Mouse (Mus musculus) kidney, adult 11 months (tissue): Measurements from ENCODE around the gene Palm3.

ENCODE experiments used
- DNase-seq: peaks from one replicate; pipeline ENCODE4 v3.0.0; 2022

Gene Palm3

GRCm38 (mm10) chr8:84025863-84026262 is 4.6 kb downstream of the Palm3 start:
- DNase-seq: no peak

GRCm38 (mm10) chr8:84027449-84027848 is 6.2 kb downstream of the Palm3 start:
- no peak for DNase-seq

- no peak for DNase-seq
These were observed 8.0 kb downstream of the Palm3 start for GRCm38 (mm10) chr8:84029272-84029671.

- no peak for DNase-seq
These were observed 11.5 kb downstream of the Palm3 start for GRCm38 (mm10) chr8:84032777-84033176.

GRCm38 (mm10) chr8:84038015-84038414 is 16.7 kb downstream of the Palm3 start:
- peak; percentile 26 for DNase-seq

- DNase-seq: peak; percentile 51
These were observed 17.8 kb downstream of the Palm3 start for GRCm38 (mm10) chr8:84039050-84039449.

GRCm38 (mm10) chr8:84042066-84042947 is 21.0 kb downstream of the Palm3 start, which contains the start of gene Il27ra:
Gene Il27ra, minus strand, starts transcription at chr8:84042589.
- DNase-seq: peak; percentile 53

- no peak for DNase-seq
These were observed 21.7 kb downstream of the Palm3 start for GRCm38 (mm10) chr8:84042948-84043342.

- no peak for DNase-seq
These were observed 22.8 kb downstream of the Palm3 start for GRCm38 (mm10) chr8:84044103-84044502.

GRCm38 (mm10) chr8:84044900-84045299 is 23.6 kb downstream of the Palm3 start, which contains the start of gene Rln3:
Gene Rln3, minus strand, starts transcription at chr8:84045000.
- DNase-seq: no peak

- no peak for DNase-seq
These were observed 25.2 kb downstream of the Palm3 start for GRCm38 (mm10) chr8:84046505-84046904.

- no peak for DNase-seq
These were observed 26.9 kb downstream of the Palm3 start for GRCm38 (mm10) chr8:84048171-84048570.

- no peak for DNase-seq
These were observed 31.5 kb downstream of the Palm3 start for GRCm38 (mm10) chr8:84052746-84053145.

- no peak for DNase-seq
These were observed 32.0 kb downstream of the Palm3 start for GRCm38 (mm10) chr8:84053229-84053628.

GRCm38 (mm10) chr8:84057827-84058226 is 36.6 kb downstream of the Palm3 start:
- no peak for DNase-seq

GRCm38 (mm10) chr8:84059226-84059625 is 38.0 kb downstream of the Palm3 start:
- DNase-seq: no peak

GRCm38 (mm10) chr8:84060245-84060644 is 39.0 kb downstream of the Palm3 start:
- no peak for DNase-seq

GRCm38 (mm10) chr8:84063861-84064610 is 42.8 kb downstream of the Palm3 start:
- DNase-seq: no peak

GRCm38 (mm10) chr8:84065037-84065436 is 43.8 kb downstream of the Palm3 start, which contains the start of gene Gm10643:
Gene Gm10643, minus strand, starts transcription at chr8:84065137.
- no peak for DNase-seq

- no peak for DNase-seq
These were observed 44.3 kb downstream of the Palm3 start for GRCm38 (mm10) chr8:84065457-84066072.

- peak; percentile 100 for DNase-seq
These were observed 45.1 kb downstream of the Palm3 start, which contains the start of gene Rfx1 for GRCm38 (mm10) chr8:84066291-84066930. Gene Rfx1, plus strand, starts transcription at chr8:84066834.

GRCm38 (mm10) chr8:84067047-84067573 is 45.8 kb downstream of the Palm3 start:
- peak; percentile 94 for DNase-seq
